Mouse (Mus musculus): Measurements from ENCODE around the gene Metap1. TPM values are rescaled to one million over a fixed set of nuclear protein-coding genes. Genes with fewer than 3 reads are reported as not detected.
A peak's percentile ranks its signal among the peaks of the same experiment; 100 is the strongest.
"Not testable (repeated sequence)": the region's sequence is repeated elsewhere in the genome, so short reads cannot be mapped to it uniquely, and the experiment has no call there.

Gene Metap1
- polyA plus RNA-seq, 1 experiment from 2014 or later = 45.9 TPM

- no peak overlapping the region for H3K4me3 ChIP-seq
- H3K36me3 ChIP-seq (replicated peaks) = no peaks in the 10 kb centered on the region
- no peaks in the 10 kb centered on the region for H3K27me3 ChIP-seq (ENCODE audit: poor library complexity, severe bottlenecking)
- no peak overlapping the region for H3K27ac ChIP-seq
- 63% methylated on average over 1 of the region's 1 CpGs for WGBS
- peaks cover 3% of the 10 kb centered on the region; the same call in 1 of the 2 replicates for H3K4me1 ChIP-seq
- DNase-seq (ENCODE audit: extremely low spot score, low spot score) = no peak
- no peaks in the 10 kb centered on the region for H3K9me3 ChIP-seq
These were observed 5.2 kb upstream of the Metap1 start for GRCm38 (mm10) chr3:138494565-138494964.

GRCm38 (mm10) chr3:138493668-138494067 is 4.4 kb upstream of the Metap1 start:
- H3K4me1 ChIP-seq = peaks cover 3% of the 10 kb centered on the region; the same call in 1 of the 2 replicates
- H3K9me3 ChIP-seq = no peaks in the 10 kb centered on the region
- no peaks in the 10 kb centered on the region for H3K36me3 ChIP-seq (replicated peaks)
- WGBS = 88% methylated on average over 3 of the region's 3 CpGs
- DNase-seq (ENCODE audit: extremely low spot score, low spot score) = no peak
- H3K27me3 ChIP-seq (ENCODE audit: poor library complexity, severe bottlenecking) = no peaks in the 10 kb centered on the region
- no peak overlapping the region for H3K4me3 ChIP-seq
- H3K27ac ChIP-seq = no peak overlapping the region

GRCm38 (mm10) chr3:138490034-138490337 is 671 bp upstream of the Metap1 start:
- H3K4me1 ChIP-seq = peaks cover 16% of the 10 kb centered on the region
- H3K27me3 ChIP-seq (ENCODE audit: poor library complexity, severe bottlenecking) = no peaks in the 10 kb centered on the region
- peak overlapping the region; percentile 91 for H3K4me3 ChIP-seq
- WGBS = 34% methylated on average over 6 of the region's 6 CpGs
- DNase-seq (ENCODE audit: extremely low spot score, low spot score) = no peak
- peaks cover 26% of the 10 kb centered on the region for H3K36me3 ChIP-seq (replicated peaks)
- H3K27ac ChIP-seq = peak overlapping the region; percentile 93
- H3K9me3 ChIP-seq = no peaks in the 10 kb centered on the region; the same call in 1 of the 2 replicates

GRCm38 (mm10) chr3:138488584-138489326 is 560 bp downstream of the Metap1 start:
- Histone ChIP-seq H3K9me3 (peaks cover 5% of the 10 kb centered on the region), H3K4me3 (peak overlapping the region; percentile 91), H3K4me1 (peaks cover 16% of the 10 kb centered on the region), H3K27me3 (ENCODE audit: poor library complexity, severe bottlenecking) (no peaks in the 10 kb centered on the region), H3K27ac (peak overlapping the region; percentile 93), H3K36me3 (replicated peaks) (peaks cover 38% of the 10 kb centered on the region)
- WGBS = under 1% methylated on average over 60 of the region's 61 CpGs
- no peak for DNase-seq (ENCODE audit: extremely low spot score, low spot score)

GRCm38 (mm10) chr3:138483240-138483639 is 6.1 kb downstream of the Metap1 start:
- Histone ChIP-seq H3K9me3 (peaks cover 5% of the 10 kb centered on the region), H3K36me3 (replicated peaks) (peaks cover 90% of the 10 kb centered on the region), H3K4me1 (peaks cover 15% of the 10 kb centered on the region), H3K27me3 (ENCODE audit: poor library complexity, severe bottlenecking) (no peaks in the 10 kb centered on the region), H3K4me3 (no peak overlapping the region), H3K27ac (no peak overlapping the region)
- DNase-seq (ENCODE audit: extremely low spot score, low spot score) = no peak
- 97% methylated on average over 2 of the region's 2 CpGs for WGBS

GRCm38 (mm10) chr3:138481526-138482284 is 7.6 kb downstream of the Metap1 start:
- Histone ChIP-seq H3K27ac (no peak overlapping the region), H3K27me3 (ENCODE audit: poor library complexity, severe bottlenecking) (no peaks in the 10 kb centered on the region), H3K36me3 (replicated peaks) (peaks cover 89% of the 10 kb centered on the region), H3K4me1 (peaks cover 5% of the 10 kb centered on the region; the same call in 1 of the 2 replicates), H3K9me3 (peaks cover 5% of the 10 kb centered on the region), H3K4me3 (no peak overlapping the region)
- DNase-seq (ENCODE audit: extremely low spot score, low spot score) = no peak
- WGBS = 65% methylated on average over 14 of the region's 14 CpGs

GRCm38 (mm10) chr3:138479489-138479888 is 9.8 kb downstream of the Metap1 start:
- Histone ChIP-seq H3K4me1 (peaks cover 5% of the 10 kb centered on the region; the same call in 1 of the 2 replicates), H3K36me3 (replicated peaks) (peaks cover 82% of the 10 kb centered on the region), H3K4me3 (no peak overlapping the region), H3K27me3 (ENCODE audit: poor library complexity, severe bottlenecking) (no peaks in the 10 kb centered on the region), H3K27ac (no peak overlapping the region), H3K9me3 (peaks cover under 1% of the 10 kb centered on the region)
- DNase-seq (ENCODE audit: extremely low spot score, low spot score) = no peak
- 96% methylated on average over 8 of the region's 8 CpGs for WGBS

- H3K27ac ChIP-seq = no peak overlapping the region
- DNase-seq (ENCODE audit: extremely low spot score, low spot score) = no peak
- no peaks in the 10 kb centered on the region for H3K9me3 ChIP-seq
- no peak overlapping the region for H3K4me3 ChIP-seq
- H3K27me3 ChIP-seq (ENCODE audit: poor library complexity, severe bottlenecking) = no peaks in the 10 kb centered on the region
- H3K4me1 ChIP-seq = no peaks in the 10 kb centered on the region
- WGBS = 83% methylated on average over 3 of the region's 3 CpGs
- H3K36me3 ChIP-seq (replicated peaks) = peaks cover 94% of the 10 kb centered on the region
These were observed 18.2 kb downstream of the Metap1 start for GRCm38 (mm10) chr3:138471066-138471465.

GRCm38 (mm10) chr3:138466656-138467055 is 22.7 kb downstream of the Metap1 start:
- H3K36me3 ChIP-seq (replicated peaks) = peaks cover 98% of the 10 kb centered on the region
- H3K9me3 ChIP-seq; H3K27me3 ChIP-seq (ENCODE audit: poor library complexity, severe bottlenecking); H3K27ac ChIP-seq; H3K4me3 ChIP-seq; H3K4me1 ChIP-seq; DNase-seq (ENCODE audit: extremely low spot score, low spot score): not testable (repeated sequence)
- WGBS = 98% methylated on average over 1 of the region's 1 CpGs

- Histone ChIP-seq H3K27me3 (ENCODE audit: poor library complexity, severe bottlenecking) (no peaks in the 10 kb centered on the region), H3K4me3 (no peak overlapping the region), H3K36me3 (replicated peaks) (peaks cover 98% of the 10 kb centered on the region), H3K4me1 (no peaks in the 10 kb centered on the region), H3K9me3 (no peaks in the 10 kb centered on the region), H3K27ac (no peak overlapping the region)
- WGBS = 82% methylated on average over 16 of the region's 16 CpGs
- no peak for DNase-seq (ENCODE audit: extremely low spot score, low spot score)
These were observed 24.7 kb downstream of the Metap1 start for GRCm38 (mm10) chr3:138464573-138465147.

GRCm38 (mm10) chr3:138463807-138464206 is 25.5 kb downstream of the Metap1 start:
- no peaks in the 10 kb centered on the region for H3K27me3 ChIP-seq (ENCODE audit: poor library complexity, severe bottlenecking)
- WGBS = 91% methylated on average over 6 of the region's 6 CpGs
- H3K4me3 ChIP-seq = no peak overlapping the region
- peaks cover 98% of the 10 kb centered on the region for H3K36me3 ChIP-seq (replicated peaks)
- no peak for DNase-seq (ENCODE audit: extremely low spot score, low spot score)
- no peaks in the 10 kb centered on the region for H3K9me3 ChIP-seq
- H3K4me1 ChIP-seq = no peaks in the 10 kb centered on the region
- H3K27ac ChIP-seq = no peak overlapping the region

GRCm38 (mm10) chr3:138463137-138463536 is 26.2 kb downstream of the Metap1 start:
- DNase-seq (ENCODE audit: extremely low spot score, low spot score) = no peak
- no peak overlapping the region for H3K4me3 ChIP-seq
- 90% methylated on average over 2 of the region's 2 CpGs for WGBS

GRCm38 (mm10) chr3:138461832-138462231 is 27.5 kb downstream of the Metap1 start:
- H3K4me1 ChIP-seq = no peaks in the 10 kb centered on the region
- 93% methylated on average over 3 of the region's 3 CpGs for WGBS
- no peaks in the 10 kb centered on the region for H3K27me3 ChIP-seq (ENCODE audit: poor library complexity, severe bottlenecking)
- DNase-seq (ENCODE audit: extremely low spot score, low spot score) = no peak
- no peak overlapping the region for H3K4me3 ChIP-seq
- H3K27ac ChIP-seq = no peak overlapping the region
- H3K9me3 ChIP-seq = no peaks in the 10 kb centered on the region
- H3K36me3 ChIP-seq (replicated peaks) = peaks cover 98% of the 10 kb centered on the region

More at GRCm38 (mm10) chr3:138463137-138463536, 26.2 kb downstream of the Metap1 start:
- no peaks in the 10 kb centered on the region for H3K4me1 ChIP-seq
- peaks cover 98% of the 10 kb centered on the region for H3K36me3 ChIP-seq (replicated peaks)
- no peaks in the 10 kb centered on the region for H3K9me3 ChIP-seq
- H3K27ac ChIP-seq = no peak overlapping the region
- H3K27me3 ChIP-seq (ENCODE audit: poor library complexity, severe bottlenecking) = no peaks in the 10 kb centered on the region

Data from forebrain, embryonic 10.5 days (tissue).